Mouse (Mus musculus) right cerebral cortex, postnatal 14 days (tissue): ENCODE measurements at regions not wholly inside any gene's neighbourhood (a gene's known extent, or its start where the extent isn't known, plus 50 kb on each side); places are given as distances from the start of the nearest gene placed in this dataset.

Source experiments
- DNase-seq: peaks from one replicate; pipeline ENCODE4 v3.0.0; 2022

- DNase-seq, result no peak
Observed at GRCm38 (mm10) chr5:33511529-33512252, 77.9 kb upstream of the Nkx1-1 start.

DNA sequence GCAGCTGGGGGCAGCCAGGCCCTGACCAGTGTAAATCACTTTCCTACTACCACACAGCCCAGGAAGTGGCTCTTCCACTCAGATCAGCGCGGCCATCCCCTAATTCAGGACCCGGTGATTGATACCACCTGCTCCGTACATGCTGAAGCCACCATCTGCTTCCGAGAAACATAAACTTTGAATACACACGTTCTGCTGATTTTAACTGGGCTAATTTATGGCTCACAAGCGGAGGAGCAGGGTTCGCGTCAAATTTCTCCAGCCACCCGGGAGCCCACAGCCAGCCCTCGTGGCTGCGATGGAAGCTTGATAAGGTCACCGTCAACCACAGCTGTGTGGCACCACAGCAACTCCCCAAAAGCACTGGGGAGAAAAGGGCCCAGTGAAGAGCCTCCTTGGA is 72.0 kb upstream of the Nkx1-1 start:
- no peak for DNase-seq

GRCm38 (mm10) chr5:33501735-33502495 is 68.1 kb upstream of the Nkx1-1 start:
- no peak for DNase-seq

DNA sequence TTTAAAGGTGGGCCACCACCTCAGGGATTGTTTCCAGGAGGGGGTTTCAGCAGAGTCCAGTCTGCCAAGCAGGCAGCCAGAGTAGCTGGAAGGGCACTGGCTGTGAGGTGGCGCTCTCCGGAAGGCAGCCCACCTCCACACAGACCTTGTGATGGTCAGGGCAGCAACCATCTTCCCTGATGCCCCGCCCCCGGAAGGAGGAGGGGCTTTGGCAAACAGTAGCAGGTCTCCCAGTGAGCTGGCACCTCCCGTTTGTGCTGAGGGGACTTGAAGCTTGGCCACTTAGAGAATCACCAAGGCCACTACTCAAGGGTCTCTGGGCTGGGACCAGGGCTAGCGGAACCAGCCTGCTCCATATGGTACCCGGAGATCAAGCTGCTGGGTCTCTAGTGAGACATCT is 67.4 kb upstream of the Nkx1-1 start:
- no peak for DNase-seq

DNA sequence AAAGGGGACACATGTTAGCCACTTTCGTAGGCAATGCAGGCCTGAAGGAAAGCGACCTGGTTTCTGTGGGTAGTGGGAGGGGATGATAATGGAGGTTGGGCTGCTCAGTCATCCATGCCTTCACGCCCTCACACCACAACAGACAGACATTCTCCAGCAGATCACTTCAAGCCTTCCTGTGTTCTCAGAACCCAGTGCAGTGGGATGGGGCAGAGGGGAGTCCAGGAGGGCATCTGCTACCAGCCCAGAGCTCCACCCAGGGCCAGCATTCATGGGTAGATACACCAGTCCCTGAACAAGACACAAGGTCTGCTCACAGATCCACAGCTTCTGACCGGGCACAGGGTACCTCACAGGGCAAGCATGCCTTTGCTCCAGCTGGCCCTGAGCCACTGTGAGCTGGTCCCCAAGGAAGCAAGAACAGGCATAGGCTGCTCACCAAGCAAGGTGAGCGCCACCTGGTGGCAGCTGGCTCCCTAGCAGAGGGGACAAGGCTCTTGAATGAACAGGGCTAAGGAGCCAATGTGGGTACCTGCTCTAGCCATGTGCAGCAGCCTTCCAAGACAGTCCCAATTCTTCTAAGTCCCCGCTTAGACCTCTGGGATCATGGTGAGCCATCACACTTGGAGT is 62.2 kb upstream of the Nkx1-1 start:
- peak; percentile 87 for DNase-seq

- DNase-seq, result no peak
Observed at GRCm38 (mm10) chr5:33495276-33495675, 61.5 kb upstream of the Nkx1-1 start.

GRCm38 (mm10) chr5:33492604-33493315 is 59.0 kb upstream of the Nkx1-1 start:
- no peak for DNase-seq

GRCm38 (mm10) chr5:33489286-33489685 is 55.5 kb upstream of the Nkx1-1 start:
- DNase-seq, result no peak

GRCm38 (mm10) chr5:33488152-33488561 is 54.4 kb upstream of the Nkx1-1 start:
- no peak for DNase-seq

DNA sequence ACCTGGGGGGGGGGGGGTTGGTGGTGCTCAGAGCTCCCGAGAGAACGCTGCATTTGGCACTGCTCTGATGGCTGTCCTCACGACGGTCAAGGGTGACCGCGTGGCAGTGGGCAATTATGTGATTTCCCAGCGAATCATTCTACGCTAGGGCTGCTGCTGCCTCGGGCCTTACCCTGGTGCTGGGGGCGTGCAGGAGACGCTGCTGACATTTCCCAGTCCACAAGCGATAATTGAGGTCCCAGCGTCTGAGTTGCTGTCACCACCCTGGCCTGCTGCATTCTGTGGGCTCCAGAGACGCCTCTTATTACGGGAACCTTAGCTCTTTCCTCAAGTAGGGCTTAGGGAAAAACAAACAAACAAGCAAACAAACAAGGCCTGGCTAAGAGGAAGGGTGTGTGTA is 52.0 kb upstream of the Nkx1-1 start:
- no peak for DNase-seq
